Mouse (Mus musculus): ENCODE measurements at regions not wholly inside any gene's neighbourhood (a gene's known extent, or its start where the extent isn't known, plus 50 kb on each side); places are given as distances from the start of the nearest gene placed in this dataset.

GRCm38 (mm10) chr7:134491326-134491725, 105.9 kb upstream of the D7Ertd443e start:
- TF ChIP-seq ZNF384 (IDR thresholded peaks at IDR 0.05; ENCODE audit: low read depth, low read length) = no peak
- no peak for TF ChIP-seq ZC3H11A (IDR thresholded peaks at IDR 0.05; ENCODE audit: borderline replicate concordance, low read depth, low read length)
- no peak for TF ChIP-seq CHD2 (IDR thresholded peaks at IDR 0.05; ENCODE audit: low read depth, low read length)

Measured in ES-E14 (cell line).